Mouse (Mus musculus) cerebellum, adult 11-12 months (tissue): ENCODE measurements around the gene Fbxl17.

Experiments
- DNase-seq: peaks from one replicate; pipeline ENCODE4 v3.0.0; 2022

The Fbxl17 gene

DNA sequence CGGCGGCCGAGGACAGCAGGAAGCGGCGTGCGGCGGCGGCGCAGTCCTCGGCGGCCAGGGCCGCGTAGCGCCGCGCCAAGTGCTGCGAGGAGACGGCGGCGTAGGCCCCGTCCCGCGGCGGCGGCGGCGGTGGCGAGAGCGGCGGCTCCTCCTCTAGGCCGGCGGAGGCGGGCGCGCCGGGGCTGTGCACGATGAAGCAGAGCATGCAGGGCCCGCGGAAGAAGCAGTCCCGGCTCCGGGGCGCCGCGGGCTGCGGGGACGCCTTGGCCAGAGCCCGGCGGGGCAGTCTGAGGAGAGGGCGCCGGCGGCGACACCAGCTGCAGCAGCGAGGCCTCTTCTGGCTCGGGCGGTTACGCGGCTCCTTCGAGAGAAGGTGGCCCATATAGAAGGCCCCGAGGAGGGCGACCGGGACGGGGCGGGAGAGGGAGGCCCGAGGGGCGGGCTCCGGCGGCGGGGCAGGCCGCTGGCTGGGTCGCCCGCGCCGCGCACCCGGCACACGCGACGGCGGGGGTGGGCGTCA is at the start of gene Fbxl17:
Gene Fbxl17, minus strand, starts transcription at position 382 of the 520 bp plus-strand sequence.
- peak; percentile 73 for DNase-seq

GRCm38 (mm10) chr17:63547465-63547864 is 47.6 kb upstream of the Fbxl17 start:
- DNase-seq, result no peak

- no peak for DNase-seq
These were observed 34.9 kb upstream of the Fbxl17 start for GRCm38 (mm10) chr17:63534576-63535265.

DNA sequence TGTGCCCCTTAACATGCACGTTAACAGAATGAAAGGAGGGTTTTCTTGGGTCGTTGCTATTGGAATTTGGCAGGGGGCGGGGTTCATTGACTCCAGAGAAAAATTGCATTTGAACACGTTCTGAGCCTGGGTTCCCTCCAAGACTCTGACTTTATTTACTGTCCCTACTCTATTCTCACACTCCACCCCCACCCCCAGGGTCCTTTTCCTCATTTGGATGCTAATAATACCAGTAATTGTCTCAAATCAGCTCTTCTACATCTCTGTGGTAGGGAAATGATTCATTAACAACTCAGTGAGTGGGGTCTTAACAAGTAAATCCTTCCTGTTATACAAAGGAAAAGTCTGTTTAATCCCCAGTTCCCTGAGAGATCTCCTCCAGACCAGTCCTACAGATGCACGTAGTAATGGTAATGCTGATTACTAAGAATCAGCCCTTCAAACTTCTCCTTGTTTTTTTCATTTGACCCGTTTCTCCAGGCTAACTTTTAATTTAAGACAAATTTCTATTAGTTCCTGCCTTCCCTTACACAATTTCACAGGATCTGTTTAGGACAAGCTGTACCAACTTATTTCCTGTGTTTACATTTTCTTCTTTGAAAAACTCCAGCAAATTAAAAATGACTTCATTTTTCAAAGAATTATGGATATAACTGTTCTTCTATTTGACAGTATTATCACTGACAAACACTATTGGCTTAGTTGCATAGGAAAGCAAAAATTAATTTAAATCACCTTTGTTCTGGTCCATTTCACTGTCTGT is 33.4 kb upstream of the Fbxl17 start:
- DNase-seq, result no peak

DNA sequence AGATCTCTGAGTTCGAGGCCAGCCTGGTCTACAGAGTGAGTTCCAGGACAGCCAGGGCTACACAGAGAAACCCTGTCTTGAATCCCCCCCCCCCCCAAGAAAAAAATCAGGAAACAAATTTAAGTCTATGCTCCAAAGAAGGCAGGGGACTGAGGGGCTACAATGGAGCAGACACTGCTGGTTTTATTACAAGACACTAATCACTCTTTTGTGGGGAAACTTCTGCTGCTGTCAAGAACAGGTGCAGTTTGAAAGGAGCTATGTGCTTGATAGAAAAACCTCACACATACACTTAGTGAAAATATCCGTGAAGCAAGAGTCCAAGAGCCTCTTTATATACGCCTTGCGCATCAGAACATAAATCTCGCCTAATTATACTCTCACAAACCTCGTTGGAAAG is 29.7 kb upstream of the Fbxl17 start:
- DNase-seq, result no peak

GRCm38 (mm10) chr17:63520691-63521090 is 20.9 kb upstream of the Fbxl17 start:
- DNase-seq, result no peak

GRCm38 (mm10) chr17:63510451-63510850 is 10.6 kb upstream of the Fbxl17 start:
- DNase-seq, result no peak

DNA sequence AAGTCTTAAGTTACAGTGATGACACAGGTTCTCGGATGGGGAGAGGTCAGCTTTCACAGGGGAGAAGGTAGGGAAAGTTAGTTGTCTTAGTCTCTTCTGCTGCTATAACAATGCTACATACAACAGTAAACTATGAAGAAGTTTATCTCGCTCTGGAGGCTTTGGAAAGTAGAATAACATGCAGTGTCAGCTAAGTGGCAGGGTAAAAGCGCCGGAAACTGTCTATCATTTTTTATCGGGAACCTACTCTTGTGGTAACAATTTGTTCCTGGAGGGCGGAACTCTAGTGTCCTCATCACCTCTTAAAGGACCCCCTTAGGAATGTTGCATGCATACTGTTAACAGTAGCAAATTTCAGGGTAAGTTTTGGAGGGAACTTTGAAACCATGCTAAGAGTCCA is 1.3 kb upstream of the Fbxl17 start:
- DNase-seq, result no peak

DNA sequence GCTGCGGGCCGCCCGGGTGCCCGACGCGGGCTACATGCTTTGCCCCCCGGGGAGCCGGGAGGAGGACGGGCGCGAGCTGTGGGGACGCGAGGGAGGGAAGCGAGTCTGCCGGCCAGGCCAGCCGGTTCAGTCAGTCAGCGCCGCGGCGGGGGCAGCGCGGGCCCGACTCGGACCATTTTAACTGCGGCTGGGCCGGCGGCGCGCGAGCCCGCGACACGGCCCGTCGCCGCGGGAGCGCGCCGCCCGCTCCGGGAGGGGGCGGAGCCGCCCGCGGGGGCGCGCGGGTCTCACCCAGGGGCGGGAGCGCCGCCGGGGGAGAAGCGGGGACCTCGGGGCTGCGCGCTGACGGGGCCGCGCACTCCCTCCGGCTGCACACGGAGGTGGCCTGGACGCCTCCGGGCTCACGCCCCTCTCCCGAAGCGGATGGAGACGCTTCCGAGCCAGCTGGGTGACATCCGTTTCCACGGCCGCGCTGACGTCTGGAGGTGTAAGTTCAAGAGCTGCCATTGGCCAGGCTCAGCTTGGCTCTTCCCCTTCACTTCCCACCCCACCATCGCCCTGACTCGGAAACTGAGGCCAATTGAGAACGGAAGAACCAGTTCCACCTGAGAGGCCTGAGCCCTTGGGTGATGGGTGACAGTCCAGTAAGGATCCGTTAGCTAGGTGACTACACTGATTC is 478 bp upstream of the Fbxl17 start:
- DNase-seq, result peak; percentile 87

- peak; percentile 69 for DNase-seq
These were observed 841 bp downstream of the Fbxl17 start for GRCm38 (mm10) chr17:63498717-63499635.

DNA sequence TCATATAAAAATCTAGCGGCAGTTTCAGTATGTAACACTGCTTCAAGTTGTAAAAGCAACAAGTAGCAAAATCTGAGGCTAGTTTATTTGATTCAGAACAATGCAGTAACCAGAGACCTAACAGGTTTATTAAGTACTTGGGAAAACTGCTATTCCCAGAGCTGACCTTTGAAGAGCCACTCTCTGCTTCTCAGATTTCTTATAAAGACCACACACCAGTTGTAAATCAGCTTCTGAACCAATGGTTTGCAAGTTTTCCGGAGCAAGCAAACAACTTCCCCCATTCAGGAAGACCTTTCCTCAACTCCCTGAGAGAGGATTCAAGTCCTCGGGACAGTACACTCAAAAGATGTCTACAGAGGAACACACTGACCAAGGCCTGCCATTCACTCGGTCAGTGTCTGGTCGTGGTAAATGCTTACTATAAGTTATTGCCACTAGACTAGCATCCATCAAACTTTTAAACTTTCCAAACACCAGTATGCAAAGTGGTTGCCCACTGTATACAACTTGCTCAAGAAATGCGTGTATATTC is 1.6 kb downstream of the Fbxl17 start:
- no peak for DNase-seq

DNA sequence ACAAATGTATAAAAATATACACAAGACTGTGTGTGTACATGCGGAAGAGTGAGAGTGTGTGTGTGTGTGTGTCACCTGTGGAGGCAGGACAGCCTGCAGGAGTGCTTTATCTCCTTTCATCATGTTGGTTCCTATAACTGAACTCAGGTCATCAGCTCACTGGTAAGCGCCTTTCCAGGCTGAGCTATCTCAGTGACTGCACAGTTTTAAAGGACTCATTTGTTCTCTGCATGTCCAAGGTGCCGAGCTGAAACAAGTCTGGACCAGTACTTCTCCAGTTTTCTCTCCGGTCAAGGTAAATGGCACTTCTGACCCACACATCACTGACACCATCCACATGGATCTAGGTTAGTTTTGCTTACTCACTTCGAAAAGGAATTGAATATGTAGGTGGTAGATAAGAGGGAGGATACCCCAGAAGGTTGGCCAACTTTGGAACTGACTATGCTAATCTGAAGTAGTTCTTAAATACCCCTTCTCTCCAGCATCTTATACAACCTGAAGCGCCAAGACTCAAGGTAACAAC is 2.5 kb downstream of the Fbxl17 start:
- DNase-seq, result no peak

GRCm38 (mm10) chr17:63496153-63496552 is 3.7 kb downstream of the Fbxl17 start:
- no peak for DNase-seq

- DNase-seq, result no peak
These were observed 5.8 kb downstream of the Fbxl17 start for GRCm38 (mm10) chr17:63493876-63494580.

GRCm38 (mm10) chr17:63493274-63493673 is 6.5 kb downstream of the Fbxl17 start:
- DNase-seq, result peak; percentile 44

DNA sequence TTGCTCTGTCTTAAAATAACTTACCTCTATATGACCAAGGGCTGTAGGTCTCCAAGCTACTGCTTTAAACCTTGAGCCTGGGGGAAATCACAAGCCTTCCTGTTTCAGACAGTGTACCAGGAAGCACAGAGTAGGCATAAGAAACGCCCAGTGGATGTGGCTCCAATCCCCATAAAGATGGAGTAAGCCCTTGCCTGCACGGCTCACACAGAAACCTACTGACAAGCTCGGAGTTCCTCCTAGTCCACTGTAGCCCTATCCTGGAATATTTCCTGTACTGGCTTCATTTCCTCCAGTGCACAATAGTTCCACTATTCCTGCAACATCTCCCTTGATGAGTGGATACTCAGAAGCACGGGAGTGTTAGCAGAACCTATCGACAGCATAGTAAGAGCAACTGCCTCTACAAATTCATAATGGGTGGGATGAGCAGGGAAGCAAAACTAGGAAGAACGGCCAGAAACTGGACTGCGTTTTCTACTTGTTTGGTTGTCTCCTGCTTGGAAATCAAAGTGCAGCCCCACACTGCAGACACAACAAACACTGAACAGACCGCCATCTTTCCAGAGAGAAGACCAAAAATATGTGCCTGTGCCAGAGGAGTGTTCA is 7.0 kb downstream of the Fbxl17 start:
- DNase-seq, result no peak

DNA sequence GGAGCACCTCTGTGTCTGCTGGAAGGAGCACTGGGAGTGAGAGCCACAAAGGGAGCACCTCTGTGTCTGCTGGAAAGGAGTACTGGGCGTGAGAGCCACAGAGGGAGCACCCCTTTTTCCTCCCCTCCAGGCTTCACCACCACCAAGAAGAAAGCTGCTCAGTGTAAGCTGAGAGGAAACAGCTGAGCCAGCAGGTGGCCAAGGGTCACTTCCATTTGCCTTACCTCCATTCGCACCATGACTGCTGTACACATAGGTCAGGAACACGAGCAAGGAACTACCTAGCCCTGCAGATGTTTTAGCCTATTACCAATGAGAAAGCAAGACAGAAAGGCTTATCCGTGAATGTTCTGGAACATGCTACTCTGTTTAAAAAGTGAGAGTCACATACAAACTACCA is 10.3 kb downstream of the Fbxl17 start:
- DNase-seq, result no peak

GRCm38 (mm10) chr17:63467866-63468265 is 32.0 kb downstream of the Fbxl17 start:
- DNase-seq, result peak; percentile 28

- peak; percentile 25 for DNase-seq
These were observed 34.6 kb downstream of the Fbxl17 start for GRCm38 (mm10) chr17:63465239-63465638.

GRCm38 (mm10) chr17:63462512-63462911 is 37.3 kb downstream of the Fbxl17 start:
- DNase-seq, result no peak
